Mouse (Mus musculus): ENCODE results near the gene Foxk2.

Foxk2 gene

GRCm38 (mm10) chr11:121259160-121260100 lies at the start of gene Foxk2:
Gene Foxk2, plus strand, starts transcription at chr11:121259990.
- peak; percentile 96 for DNase-seq

- no peak for DNase-seq
These were observed 43.0 kb upstream of the Foxk2 start for GRCm38 (mm10) chr11:121216831-121217230.

- no peak for DNase-seq
These were observed 40.0 kb upstream of the Foxk2 start for GRCm38 (mm10) chr11:121219776-121220175.

GRCm38 (mm10) chr11:121220771-121221170 lies 39.0 kb upstream of the Foxk2 start:
- no peak for DNase-seq

- DNase-seq, result no peak
These were observed 38.3 kb upstream of the Foxk2 start for GRCm38 (mm10) chr11:121221321-121222010.

DNA sequence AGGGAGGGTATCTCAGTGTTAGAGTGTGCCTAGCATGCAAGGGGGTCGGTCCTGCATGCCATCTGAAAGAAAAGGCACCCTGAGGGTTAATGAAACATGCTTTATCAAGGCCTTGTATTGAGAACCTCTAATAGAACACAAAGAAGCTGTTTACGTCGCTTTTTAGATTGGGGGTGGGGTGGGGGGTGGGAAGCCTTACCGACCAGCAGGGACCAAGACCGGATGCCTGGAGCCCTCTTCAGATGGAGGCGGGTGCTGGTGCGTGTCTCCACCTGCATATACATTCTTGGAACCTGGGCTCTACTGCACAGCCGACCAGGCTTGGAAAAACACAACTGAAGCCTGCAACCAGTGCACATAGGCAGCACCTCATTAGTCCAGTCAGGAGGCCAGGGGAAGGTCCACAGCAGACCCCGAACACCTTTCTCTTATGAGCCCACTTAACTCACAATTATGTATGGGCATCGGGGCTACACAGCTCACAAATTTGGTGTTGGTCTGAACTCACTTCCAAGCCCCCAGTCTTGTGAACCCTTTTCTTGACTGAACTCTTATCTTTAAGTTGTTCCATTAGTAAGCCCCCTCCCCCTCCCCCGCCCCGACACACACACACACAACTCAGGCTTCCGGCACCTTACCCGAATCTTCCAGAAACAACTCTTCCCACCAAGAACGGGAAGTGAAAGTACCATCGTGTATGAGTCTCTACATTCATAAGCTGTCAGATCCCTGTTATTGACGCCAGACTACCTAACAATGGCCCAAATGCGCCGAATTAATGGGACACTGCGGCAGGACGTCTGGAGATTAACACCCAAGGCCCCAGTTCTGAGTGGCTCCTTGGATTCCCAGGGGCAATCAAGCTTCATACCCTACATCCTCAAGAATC lies 31.4 kb upstream of the Foxk2 start:
- DNase-seq, result no peak

GRCm38 (mm10) chr11:121229018-121229439 lies 30.8 kb upstream of the Foxk2 start, which contains the start of gene Cybc1:
Gene Cybc1, minus strand, starts transcription at chr11:121229322.
- peak; percentile 82 for DNase-seq

DNA sequence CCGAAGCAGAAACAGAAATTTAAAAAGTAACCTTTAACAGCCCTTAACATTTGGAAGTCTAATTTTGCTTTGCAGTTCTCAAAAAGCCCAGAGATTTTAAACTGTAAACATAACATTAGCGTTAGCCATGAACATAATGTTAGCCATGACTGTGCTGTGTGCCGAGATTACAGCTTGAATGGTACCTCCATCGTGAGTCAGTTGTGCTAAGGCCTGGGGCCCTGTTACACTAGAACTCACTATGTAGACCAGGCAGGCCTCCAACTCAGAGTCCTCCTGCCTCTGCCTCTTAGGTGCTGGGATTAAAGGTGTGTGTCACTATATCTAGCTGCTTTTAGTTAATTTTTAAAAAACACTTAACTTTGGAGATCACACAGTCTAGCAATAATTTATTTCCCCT lies 28.6 kb upstream of the Foxk2 start:
- DNase-seq, result no peak

DNA sequence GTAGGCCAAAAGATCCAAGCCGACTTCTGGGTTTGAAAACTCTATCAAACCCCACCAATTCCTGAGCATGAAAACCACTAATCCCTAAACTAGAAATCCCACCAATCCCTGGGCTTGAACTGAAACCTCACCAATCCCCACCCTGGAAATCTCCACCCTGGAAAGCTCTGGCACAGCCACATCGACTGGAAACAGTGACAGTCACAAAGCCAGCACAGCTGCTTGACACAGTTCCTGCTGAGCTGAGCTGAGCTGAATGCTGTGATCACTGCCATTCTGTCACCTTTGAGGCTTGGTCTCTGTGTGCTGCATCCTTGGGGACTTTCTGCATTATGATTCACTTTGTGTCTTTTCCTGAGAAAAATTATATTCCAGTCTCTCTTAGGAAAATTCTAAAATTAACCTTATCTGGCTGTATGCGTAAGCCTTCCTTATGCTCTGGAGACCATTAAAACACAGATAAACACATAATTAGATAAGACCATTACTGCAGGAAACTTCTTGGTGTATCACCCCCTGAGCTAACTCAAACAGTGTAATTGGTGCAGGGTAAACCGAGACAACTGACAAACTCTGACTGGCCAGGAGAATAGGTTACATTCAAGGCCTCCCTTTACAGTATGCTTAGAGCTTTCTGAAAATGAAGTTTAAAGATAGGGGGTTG lies 28.0 kb upstream of the Foxk2 start:
- DNase-seq, result peak; percentile 55

DNA sequence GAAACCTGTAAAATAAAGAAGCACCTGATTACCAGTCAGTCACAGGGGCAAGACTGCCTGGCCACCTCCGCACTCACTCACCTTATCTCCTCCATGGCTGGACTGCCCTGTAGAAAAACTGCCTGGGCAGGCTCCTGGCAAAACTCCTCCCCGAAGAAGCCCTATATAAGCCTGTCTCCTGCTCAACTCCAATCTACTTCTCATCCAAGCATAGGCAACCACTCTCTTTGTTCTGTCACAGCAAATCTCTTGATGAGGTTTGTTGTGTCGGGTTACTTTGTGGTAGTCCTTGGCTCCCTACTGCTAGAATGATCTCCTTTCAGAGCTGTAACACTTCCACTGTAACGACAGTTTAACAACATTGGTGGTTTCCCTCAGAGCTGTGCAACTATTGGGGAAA lies 27.1 kb upstream of the Foxk2 start:
- no peak for DNase-seq

DNA sequence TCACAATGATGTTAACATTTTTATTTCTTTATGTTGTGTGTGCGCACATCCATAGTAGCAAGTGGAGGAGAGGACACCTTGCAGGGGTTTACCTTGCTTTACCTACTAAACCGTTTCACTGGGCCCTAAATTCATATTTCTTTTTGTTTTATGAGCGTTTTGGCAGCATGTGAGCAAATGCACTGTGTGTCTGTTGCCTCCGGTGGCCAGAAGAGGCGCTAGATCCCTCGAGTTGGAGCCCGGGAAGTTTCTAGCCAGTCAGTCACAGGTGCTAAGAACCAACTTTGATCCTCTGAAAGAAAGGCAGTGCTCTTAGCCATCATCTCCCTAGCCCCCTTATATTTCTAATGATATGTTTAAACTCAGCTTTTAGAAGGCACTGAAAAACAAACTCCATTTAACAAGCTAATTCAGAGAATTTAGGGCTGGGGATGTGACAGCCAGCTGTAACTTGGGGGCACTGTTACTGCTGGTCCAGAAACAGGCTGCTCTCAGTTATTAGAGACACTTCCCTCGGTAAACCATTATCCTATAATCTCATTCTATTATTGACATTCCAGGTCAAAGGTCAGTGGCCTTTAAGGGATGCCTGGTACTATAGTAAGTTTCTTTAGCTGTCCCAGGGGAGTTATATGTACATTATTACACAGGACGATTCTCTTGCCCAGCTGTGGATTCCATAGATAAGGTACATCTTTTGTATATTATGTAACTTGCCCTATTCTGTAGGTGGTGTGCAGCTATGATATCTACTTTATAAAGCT lies 24.1 kb upstream of the Foxk2 start:
- peak; percentile 51 for DNase-seq

GRCm38 (mm10) chr11:121236564-121237344 lies 23.0 kb upstream of the Foxk2 start, which contains the start of gene Narf:
Gene Narf, plus strand, starts transcription at chr11:121237253.
- DNase-seq, result peak; percentile 100

- peak; percentile 70 for DNase-seq
These were observed 22.3 kb upstream of the Foxk2 start for GRCm38 (mm10) chr11:121237345-121238128.

GRCm38 (mm10) chr11:121239669-121240068 lies 20.1 kb upstream of the Foxk2 start:
- no peak for DNase-seq

GRCm38 (mm10) chr11:121250196-121250595 lies 9.6 kb upstream of the Foxk2 start:
- no peak for DNase-seq

- peak; percentile 45 for DNase-seq
These were observed 569 bp downstream of the Foxk2 start for GRCm38 (mm10) chr11:121260211-121260906.

- no peak for DNase-seq
These were observed 1.3 kb downstream of the Foxk2 start for GRCm38 (mm10) chr11:121261074-121261473.

DNA sequence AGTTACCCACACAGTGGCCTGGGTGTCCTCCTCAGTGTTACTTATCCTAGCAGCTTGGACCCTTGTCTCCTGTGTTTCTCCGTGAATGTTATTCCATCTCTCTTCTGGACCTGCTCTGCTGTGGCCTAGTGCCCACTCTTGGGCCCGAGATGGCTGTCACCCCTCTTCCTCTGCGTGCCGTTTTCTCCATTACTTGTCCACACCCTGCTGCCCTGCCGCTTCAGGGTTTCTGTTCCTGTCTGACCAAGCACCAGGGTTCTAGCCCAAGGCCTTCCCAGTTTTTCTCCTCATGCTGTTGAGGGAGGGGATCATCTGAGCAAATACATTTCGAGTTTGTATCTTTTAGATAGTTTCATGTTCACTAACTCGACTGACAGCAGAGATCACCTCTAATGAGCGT lies 17.7 kb downstream of the Foxk2 start:
- no peak for DNase-seq

GRCm38 (mm10) chr11:121278011-121278410 lies 18.2 kb downstream of the Foxk2 start:
- no peak for DNase-seq

All from retina, postnatal 1 day (tissue).